Mouse (Mus musculus) limb, embryonic 11.5 days (tissue): ENCODE results near the gene Cyp2ab1. TPM values are rescaled to one million over a fixed set of nuclear protein-coding genes. Genes with fewer than 3 reads are reported as not detected.

Experiments used
- ATAC-seq: fragments of 200-750 bp; cut with Nextera tagmentation; 2 replicates; pipeline ENCODE4 v1.8.0; 2017; ENCODE audit warnings: low read depth; ENCODE audit not compliant: insufficient number of reproducible peaks, low FRiP score, low TSS enrichment
- DNase-seq: peaks from one replicate; pipeline ENCODE4 v3.0.0-alpha.2; 2015; ENCODE audit warnings: low spot score
- H3K27ac ChIP-seq: fragments of 300-500 bp; sonication (generic); replicated peaks from 2 replicates; pipeline ENCODE4 v1.5.1; 2014; ENCODE audit warnings: low read depth, mild to moderate bottlenecking, low read length
- H3K27me3 ChIP-seq: fragments of 300-500 bp; sonication (generic); 2 replicates; pipeline ENCODE4 v1.6.1; 2014; ENCODE audit warnings: mild to moderate bottlenecking, low read length, mixed read lengths; ENCODE audit not compliant: control insufficient read depth, insufficient read depth
- H3K36me3 ChIP-seq: fragments of 300-500 bp; sonication (generic); 2 replicates; pipeline ENCODE4 v1.6.1; 2014; ENCODE audit warnings: mild to moderate bottlenecking, low read length, moderate library complexity, mixed read lengths; ENCODE audit not compliant: control insufficient read depth, insufficient read depth
- H3K4me1 ChIP-seq: fragments of 300-500 bp; sonication (generic); 2 replicates; pipeline ENCODE4 v1.6.1; 2014; ENCODE audit warnings: low read length, mixed read lengths; ENCODE audit not compliant: control insufficient read depth, insufficient read depth
- H3K4me2 ChIP-seq: fragments of 300-500 bp; sonication (generic); 2 replicates; pipeline ENCODE4 v1.6.1; 2014; ENCODE audit warnings: low read depth, mild to moderate bottlenecking, moderate library complexity; ENCODE audit not compliant: severe bottlenecking
- H3K4me3 ChIP-seq: fragments of 300-500 bp; sonication (generic); 2 replicates; pipeline ENCODE4 v1.5.1; 2014; ENCODE audit warnings: low read depth, low read length
- H3K9ac ChIP-seq: fragments of 300-500 bp; sonication (generic); 2 replicates; pipeline ENCODE4 v1.6.1; 2014; ENCODE audit warnings: mild to moderate bottlenecking, low read length
- H3K9me3 ChIP-seq: fragments of 300-500 bp; sonication (generic); 2 replicates; pipeline ENCODE4 v1.6.1; 2016; ENCODE audit warnings: low read length; ENCODE audit not compliant: control insufficient read depth
- WGBS: fragments of 180-500 bp; shearing (Covaris S2); extraction: QIAGEN DNeasy Blood & Tissue Kit; methylation state at CpG from one replicate; pipeline ENCODE4 v1.1.7; 2014; 5-methylcytosine and 5-hydroxymethylcytosine counted together
- polyA plus RNA-seq: library from polyadenylated mRNA; unstranded; fragments of >200 nt; fragmentation: Nextera tagmentation; extraction: Ambion mirVana; gene quantifications from 2 replicates; pipeline ENCODE4 v1.2.1, GENCODE M21; 2014

Gene Cyp2ab1
- polyA plus RNA-seq, 1 experiment from 2014 or later = not detected

- DNase-seq (no peak), ATAC-seq (no peak)
- H3K9ac ChIP-seq = no peak overlapping the region
- no peaks in the 10 kb centered on the region; the same call in 1 of the 2 replicates for H3K36me3 ChIP-seq
- 88% methylated on average over 1 of the region's 1 CpGs for WGBS
- no peak overlapping the region for H3K4me3 ChIP-seq
- H3K9me3 ChIP-seq = no peaks in the 10 kb centered on the region
- H3K4me2 ChIP-seq = no peak overlapping the region
- H3K27me3 ChIP-seq = no peaks in the 10 kb centered on the region
- H3K27ac ChIP-seq = no peak overlapping the region
- H3K4me1 ChIP-seq = no peaks in the 10 kb centered on the region
Observed at GRCm38 (mm10) chr16:20345464-20345863, 20.3 kb upstream of the Cyp2ab1 start.

- Histone ChIP-seq H3K9ac (no peak overlapping the region), H3K4me2 (no peak overlapping the region), H3K27ac (no peak overlapping the region), H3K4me3 (no peak overlapping the region), H3K9me3 (no peaks in the 10 kb centered on the region), H3K4me1 (no peaks in the 10 kb centered on the region), H3K27me3 (no peaks in the 10 kb centered on the region), H3K36me3 (peaks cover 5% of the 10 kb centered on the region; the same call in 1 of the 2 replicates)
- no peak for DNase-seq
- ATAC-seq = no peak
- 97% methylated on average over 3 of the region's 3 CpGs for WGBS
Observed at GRCm38 (mm10) chr16:20338616-20339015, 13.4 kb upstream of the Cyp2ab1 start.

- Histone ChIP-seq H3K27me3 (no peaks in the 10 kb centered on the region), H3K9ac (no peak overlapping the region), H3K36me3 (peaks cover 5% of the 10 kb centered on the region; the same call in 1 of the 2 replicates), H3K4me3 (no peak overlapping the region), H3K4me2 (no peak overlapping the region), H3K4me1 (no peaks in the 10 kb centered on the region), H3K9me3 (no peaks in the 10 kb centered on the region), H3K27ac (no peak overlapping the region)
- ATAC-seq (no peak), DNase-seq (no peak)
- 94% methylated on average over 8 of the region's 8 CpGs for WGBS
Observed at GRCm38 (mm10) chr16:20334918-20335317, 9.7 kb upstream of the Cyp2ab1 start.

GRCm38 (mm10) chr16:20328306-20328705 lies 3.1 kb upstream of the Cyp2ab1 start:
- Histone ChIP-seq H3K9ac (no peak overlapping the region), H3K27me3 (no peaks in the 10 kb centered on the region), H3K27ac (no peak overlapping the region), H3K4me1 (no peaks in the 10 kb centered on the region), H3K4me2 (no peak overlapping the region), H3K36me3 (no peaks in the 10 kb centered on the region), H3K4me3 (no peak overlapping the region), H3K9me3 (no peaks in the 10 kb centered on the region)
- WGBS = 93% methylated on average over 5 of the region's 5 CpGs
- ATAC-seq (no peak), DNase-seq (no peak)

GRCm38 (mm10) chr16:20323907-20324306 lies 1.3 kb downstream of the Cyp2ab1 start:
- WGBS = 86% methylated on average over 5 of the region's 5 CpGs
- ATAC-seq = no peak

GRCm38 (mm10) chr16:20322274-20322673 lies 2.9 kb downstream of the Cyp2ab1 start:
- H3K4me3 ChIP-seq = no peak overlapping the region
- H3K9me3 ChIP-seq = no peaks in the 10 kb centered on the region
- no peaks in the 10 kb centered on the region for H3K27me3 ChIP-seq
- DNase-seq (no peak), ATAC-seq (no peak)
- H3K4me2 ChIP-seq = no peak overlapping the region
- H3K9ac ChIP-seq = no peak overlapping the region
- H3K36me3 ChIP-seq = no peaks in the 10 kb centered on the region
- H3K4me1 ChIP-seq = no peaks in the 10 kb centered on the region
- no peak overlapping the region for H3K27ac ChIP-seq
- 88% methylated on average over 4 of the region's 4 CpGs for WGBS

More at GRCm38 (mm10) chr16:20323907-20324306, 1.3 kb downstream of the Cyp2ab1 start:
- Histone ChIP-seq H3K4me1 (no peaks in the 10 kb centered on the region), H3K9ac (no peak overlapping the region), H3K4me3 (no peak overlapping the region), H3K9me3 (no peaks in the 10 kb centered on the region), H3K4me2 (no peak overlapping the region), H3K27me3 (no peaks in the 10 kb centered on the region), H3K36me3 (no peaks in the 10 kb centered on the region), H3K27ac (no peak overlapping the region)
- no peak for DNase-seq

GRCm38 (mm10) chr16:20316770-20317169 lies 8.4 kb downstream of the Cyp2ab1 start:
- Histone ChIP-seq H3K9ac (no peak overlapping the region), H3K27ac (no peak overlapping the region), H3K36me3 (no peaks in the 10 kb centered on the region), H3K4me2 (no peak overlapping the region), H3K4me1 (no peaks in the 10 kb centered on the region), H3K27me3 (no peaks in the 10 kb centered on the region), H3K9me3 (no peaks in the 10 kb centered on the region), H3K4me3 (no peak overlapping the region)
- 78% methylated on average over 6 of the region's 6 CpGs for WGBS
- no peak for DNase-seq
- no peak for ATAC-seq

- no peak overlapping the region for H3K27ac ChIP-seq
- 87% methylated on average over 4 of the region's 4 CpGs for WGBS
- no peak for ATAC-seq
- no peak overlapping the region for H3K4me2 ChIP-seq
- no peaks in the 10 kb centered on the region for H3K27me3 ChIP-seq
- H3K9ac ChIP-seq = no peak overlapping the region
- no peak for DNase-seq
- H3K4me1 ChIP-seq = no peaks in the 10 kb centered on the region
- no peaks in the 10 kb centered on the region for H3K9me3 ChIP-seq
- no peaks in the 10 kb centered on the region for H3K36me3 ChIP-seq
- no peak overlapping the region for H3K4me3 ChIP-seq
Observed at GRCm38 (mm10) chr16:20315266-20315665, 9.9 kb downstream of the Cyp2ab1 start.

GRCm38 (mm10) chr16:20312272-20312671 lies 12.9 kb downstream of the Cyp2ab1 start:
- no peaks in the 10 kb centered on the region for H3K4me1 ChIP-seq
- no peak overlapping the region for H3K9ac ChIP-seq
- no peak overlapping the region for H3K27ac ChIP-seq
- WGBS = 63% methylated on average over 14 of the region's 14 CpGs
- DNase-seq = no peak
- H3K27me3 ChIP-seq = no peaks in the 10 kb centered on the region
- ATAC-seq = no peak
- H3K36me3 ChIP-seq = no peaks in the 10 kb centered on the region
- no peaks in the 10 kb centered on the region for H3K9me3 ChIP-seq
- no peak overlapping the region for H3K4me2 ChIP-seq
- H3K4me3 ChIP-seq = no peak overlapping the region
